Mouse (Mus musculus) stomach, postnatal 0 days (tissue): ENCODE results near the gene Krtcap2.

Experiments used
- CTCF ChIP-seq: IDR thresholded peaks from 2 replicates; pipeline ENCODE4 v1.5.1; 2016; ENCODE audit warnings: antibody characterized with exemption, low read depth, mild to moderate bottlenecking, moderate library complexity
- EP300 ChIP-seq: optimal IDR thresholded peaks from 2 replicates; pipeline ENCODE3; 2016; ENCODE audit warnings: antibody characterized with exemption

GRCm38 (mm10) chr3:89233562-89234110 lies 12.1 kb upstream of the Krtcap2 start:
- TF ChIP-seq CTCF (peak; percentile 53), EP300 (no peak)
